Mouse (Mus musculus) cerebellum, adult 9-11 months (tissue): ENCODE data around the gene Fcmr.

Experiments used
- DNase-seq: peaks from one replicate; pipeline ENCODE4 v3.0.0; 2022

Gene Fcmr

DNA sequence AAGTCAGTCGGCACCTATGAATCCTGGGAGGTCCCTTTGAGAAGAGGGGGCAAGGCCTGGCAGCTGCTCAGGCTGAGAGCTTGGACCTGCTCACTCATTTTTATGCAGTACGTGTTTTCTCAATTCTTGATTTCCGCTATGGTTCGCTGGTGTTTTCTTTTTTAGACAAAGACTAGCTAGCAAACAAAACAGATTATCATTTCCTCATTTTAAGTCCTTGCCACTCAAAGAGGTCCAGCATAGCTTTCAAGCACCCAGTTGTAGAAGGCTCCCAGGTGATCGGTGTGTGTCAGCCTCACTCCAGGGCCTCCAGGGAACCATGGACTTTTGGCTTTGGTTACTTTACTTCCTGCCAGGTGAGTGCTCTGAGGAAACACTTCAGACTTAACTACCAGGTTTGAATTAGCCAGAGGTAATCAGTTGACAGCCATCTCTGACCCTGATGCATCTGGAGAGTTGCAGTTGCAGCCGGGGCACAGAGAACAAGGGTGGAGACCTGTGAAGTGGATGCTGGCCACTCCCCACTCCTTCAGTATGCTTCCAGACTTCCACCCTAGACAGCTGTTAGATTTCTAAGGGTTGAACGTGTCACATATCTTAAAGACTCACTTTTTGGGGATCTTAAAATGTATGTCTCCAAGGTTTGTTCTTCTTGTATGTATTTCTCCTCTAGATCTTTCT, at the start of gene Fcmr:
Fcmr (plus strand) TSS at position 129 of the 681 bp plus-strand sequence.
- no peak for DNase-seq

DNA sequence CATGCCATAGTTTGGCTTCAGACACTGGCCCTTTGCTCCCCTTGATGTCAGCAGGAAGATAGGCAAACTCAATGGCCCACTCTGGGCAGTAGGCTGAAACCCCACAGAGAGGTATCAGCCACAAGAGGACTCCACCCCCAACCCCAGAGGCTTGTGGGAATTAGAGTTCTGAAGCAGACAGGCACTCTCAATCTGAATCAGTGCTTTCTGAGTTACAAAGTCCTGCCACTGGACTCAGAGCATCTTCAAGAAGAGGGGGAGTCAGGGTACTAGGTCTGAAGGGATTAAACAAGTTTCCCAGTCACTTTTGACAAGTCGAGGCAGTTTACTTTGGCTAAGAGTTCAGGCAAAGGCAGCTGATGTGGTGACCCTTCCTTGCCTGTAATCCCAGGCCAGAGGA, 45.7 kb upstream of the Fcmr start:
- DNase-seq, result no peak

DNA sequence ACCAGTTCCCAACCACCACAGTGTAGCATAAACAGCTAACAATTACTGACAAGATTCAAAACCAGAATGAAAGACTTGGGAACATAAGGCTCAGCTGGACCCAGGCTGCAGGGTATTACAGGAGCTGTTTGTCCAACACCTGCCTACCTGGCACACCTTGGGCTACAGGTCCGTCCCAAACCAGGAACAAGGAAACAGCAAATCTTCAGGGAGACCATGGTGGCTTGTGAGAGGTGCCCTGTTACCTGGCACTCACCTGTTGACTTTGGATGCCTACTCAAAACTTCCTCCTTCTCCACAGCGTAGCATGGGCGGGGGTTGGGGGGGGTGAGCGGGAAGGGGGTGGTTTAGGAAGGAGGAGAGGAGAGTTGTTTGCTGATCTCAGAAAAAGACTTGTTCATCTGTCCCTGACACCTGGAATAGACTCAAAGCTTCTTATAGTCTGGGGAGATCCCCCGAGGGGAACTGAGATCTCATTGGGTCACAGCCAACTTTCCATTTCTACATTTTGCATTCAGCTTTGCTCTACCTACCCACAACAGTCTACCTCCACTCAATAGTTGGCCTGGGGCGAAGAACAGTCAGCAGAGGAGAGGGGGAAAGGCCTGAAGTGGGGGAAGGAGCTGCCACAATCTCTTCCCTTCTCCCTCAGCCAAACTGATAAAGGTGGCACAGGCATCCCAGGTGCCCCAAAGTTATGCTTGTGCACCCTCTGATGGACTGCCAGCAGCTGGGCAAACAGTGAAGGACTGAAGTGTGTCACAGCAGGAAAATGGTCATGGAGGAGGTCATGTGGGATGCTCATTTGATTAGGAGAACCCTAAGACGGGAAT, 44.9 kb upstream of the Fcmr start:
- DNase-seq, result no peak

DNA sequence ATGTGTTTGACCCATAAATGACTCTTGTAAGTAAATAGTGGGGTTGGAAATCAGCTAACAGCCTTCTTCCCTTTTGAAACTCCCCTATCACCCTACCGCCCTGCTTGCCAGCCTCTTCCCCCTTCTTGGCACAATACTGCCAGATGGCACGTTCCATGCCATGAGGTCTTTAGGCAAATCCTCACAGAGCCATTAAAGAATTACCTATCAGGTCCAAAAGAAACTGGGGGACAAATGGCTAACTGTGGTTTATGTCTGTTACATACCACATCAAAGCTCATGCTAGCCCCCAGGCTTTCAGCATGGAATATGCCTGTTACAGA, 44.4 kb upstream of the Fcmr start:
- no peak for DNase-seq

DNA sequence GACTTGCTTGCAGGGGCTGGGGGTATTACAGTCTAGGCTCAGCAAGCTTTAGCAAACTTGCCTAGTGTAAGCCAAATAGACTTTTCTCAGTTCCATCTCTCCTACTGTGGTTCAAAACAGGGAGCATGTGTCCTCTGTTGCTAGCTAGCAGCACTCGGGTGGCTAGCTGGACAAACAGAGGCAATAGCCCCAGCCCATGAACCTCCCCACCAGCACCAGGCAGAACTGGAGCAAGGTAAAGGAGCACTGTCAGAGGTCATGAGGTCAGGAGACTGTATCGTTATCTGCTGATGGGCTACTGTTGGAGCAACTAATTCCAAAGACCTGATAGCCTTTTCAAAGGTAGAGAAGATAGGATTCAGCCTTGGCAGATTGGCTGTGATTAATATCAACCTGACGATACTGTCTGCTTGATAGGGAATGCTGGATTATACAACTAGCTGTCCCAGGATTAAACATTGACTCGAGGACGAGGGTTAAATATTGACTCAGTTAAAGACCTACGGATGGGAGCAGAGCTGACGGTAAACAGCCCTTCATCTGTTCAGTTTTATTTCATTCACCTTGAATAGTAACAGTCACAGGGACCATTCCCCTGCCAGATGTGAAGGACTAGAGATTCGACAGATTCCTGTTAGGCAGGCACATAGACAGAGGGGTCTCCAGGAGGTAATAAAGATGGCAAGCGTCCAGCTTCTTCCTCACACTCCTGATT, 43.4 kb upstream of the Fcmr start:
- no peak for DNase-seq

DNA sequence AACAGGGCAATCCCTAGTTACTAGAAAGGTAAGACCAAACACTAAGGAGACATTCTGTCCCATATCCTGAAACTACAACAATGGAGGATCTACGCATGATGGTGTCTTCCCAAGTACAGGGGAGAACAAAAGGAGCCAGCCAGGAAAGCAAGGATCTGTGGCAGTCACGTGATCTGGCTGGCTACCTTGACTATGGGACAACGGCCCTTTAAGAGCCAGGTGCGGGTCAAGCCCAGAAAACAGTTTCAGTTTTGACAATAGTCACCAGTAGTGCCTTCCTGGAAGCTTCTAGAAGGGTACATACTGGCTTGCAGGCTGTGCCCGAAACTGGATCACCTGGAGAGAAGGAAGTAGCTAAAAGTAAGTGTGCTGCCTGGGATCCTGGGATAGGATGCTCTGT, 39.0 kb upstream of the Fcmr start, which contains the start of gene Pigr:
Pigr (plus strand) TSS at position 237 of the 400 bp plus-strand sequence.
- DNase-seq, result no peak

DNA sequence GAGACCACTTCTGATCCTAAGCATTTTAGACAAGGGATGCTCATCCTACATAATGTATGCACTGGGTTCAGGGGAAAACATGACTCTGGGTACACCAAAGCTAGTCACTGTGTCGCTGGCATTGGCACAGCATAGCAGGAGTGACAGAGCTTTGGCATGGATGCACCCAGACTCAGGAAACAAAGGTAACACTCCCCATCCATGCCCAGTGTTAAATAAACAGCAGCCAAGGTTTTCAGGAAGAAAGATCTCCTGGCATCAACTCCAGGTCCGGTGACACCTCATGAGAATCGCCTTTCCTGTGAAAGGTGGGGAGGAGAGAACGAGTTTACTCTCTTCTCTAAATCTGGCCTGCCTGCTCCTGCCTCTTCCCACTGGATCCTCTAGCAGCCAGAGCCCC, 36.8 kb upstream of the Fcmr start:
- DNase-seq, result peak; percentile 17

DNA sequence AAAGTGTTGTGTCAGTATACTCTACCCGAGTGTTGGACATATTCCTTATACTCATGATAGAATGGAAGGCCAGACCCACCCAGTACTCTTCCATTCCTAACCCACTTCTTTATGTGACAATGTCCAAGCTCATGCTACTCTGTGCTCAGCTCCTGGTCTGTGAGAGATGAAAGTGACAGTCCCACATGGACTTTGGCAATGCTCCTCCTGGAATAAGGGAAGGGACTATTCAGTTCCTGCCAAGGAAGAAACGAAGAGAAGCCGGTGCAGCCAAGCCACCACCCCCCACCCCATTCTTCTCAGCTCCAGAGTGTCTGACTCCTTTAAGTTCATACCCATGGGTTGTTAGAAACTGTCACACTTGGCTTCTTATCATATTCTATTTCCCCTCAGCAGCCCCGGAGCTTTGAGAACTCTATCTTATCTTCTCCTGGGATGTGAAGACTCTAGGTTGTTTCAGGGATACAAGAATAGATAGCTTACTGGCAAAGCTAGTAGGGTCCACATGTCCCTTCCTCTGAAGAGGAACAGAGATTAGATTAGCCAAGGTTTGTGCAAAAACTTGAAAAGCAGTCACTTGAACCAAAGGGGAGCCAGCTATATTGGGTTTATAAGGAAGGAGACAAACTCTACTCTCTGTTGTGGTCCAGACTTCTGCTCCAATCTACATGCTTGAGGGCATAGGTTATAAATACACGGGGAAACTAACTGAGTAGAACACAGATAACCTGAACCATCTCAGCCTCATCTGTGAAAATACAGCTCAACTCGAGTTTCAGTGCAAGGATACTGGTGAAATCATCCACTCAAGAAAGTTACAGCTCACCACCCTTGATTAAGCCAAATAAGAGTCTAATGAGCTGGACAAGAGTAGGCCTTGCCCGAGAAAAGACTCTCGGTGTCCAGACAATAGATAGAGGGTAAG, 35.3 kb upstream of the Fcmr start:
- DNase-seq, result no peak

DNA sequence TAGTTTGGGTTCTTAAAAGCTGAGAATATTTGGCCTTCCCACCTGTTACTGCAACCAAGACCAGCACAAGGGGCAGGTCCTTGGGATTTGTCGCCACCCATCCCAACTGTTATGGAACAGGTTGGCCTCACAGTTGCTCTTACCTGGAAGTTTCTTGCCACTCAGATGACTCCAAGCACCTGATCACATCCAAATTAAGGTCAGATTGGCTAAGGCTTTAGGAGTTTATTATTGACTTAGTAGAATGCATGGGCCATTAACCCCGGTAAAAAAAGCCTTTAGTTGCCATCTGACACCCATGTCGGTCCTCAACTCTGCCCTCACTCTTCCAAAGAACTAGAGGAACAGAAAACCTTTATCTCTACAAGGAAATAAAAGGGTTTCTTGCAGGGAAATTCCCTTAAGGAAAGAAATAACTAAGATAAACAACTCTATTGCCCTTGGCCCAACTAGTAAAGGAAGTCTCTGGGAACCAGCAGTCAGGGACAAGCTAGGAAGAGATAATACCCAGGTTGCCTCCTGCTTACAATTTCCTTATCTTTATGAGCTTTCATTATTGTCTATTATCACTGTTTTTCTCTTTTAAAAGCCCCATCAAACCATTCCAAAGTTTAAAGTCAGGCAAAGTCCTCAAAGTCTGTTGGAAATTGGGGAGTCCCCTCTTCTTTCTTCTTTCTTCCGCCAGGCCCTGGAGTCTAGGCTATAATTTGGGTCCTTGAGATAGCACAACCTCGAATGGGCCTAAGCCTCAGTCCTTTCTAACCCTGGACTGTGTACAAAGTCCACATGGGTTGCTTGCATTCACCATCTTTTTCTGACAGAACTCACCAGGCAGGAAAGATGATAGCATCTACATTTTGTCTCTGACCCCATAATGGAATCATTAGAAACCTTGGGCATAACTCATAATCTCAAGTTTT, 33.0 kb upstream of the Fcmr start:
- no peak for DNase-seq

DNA sequence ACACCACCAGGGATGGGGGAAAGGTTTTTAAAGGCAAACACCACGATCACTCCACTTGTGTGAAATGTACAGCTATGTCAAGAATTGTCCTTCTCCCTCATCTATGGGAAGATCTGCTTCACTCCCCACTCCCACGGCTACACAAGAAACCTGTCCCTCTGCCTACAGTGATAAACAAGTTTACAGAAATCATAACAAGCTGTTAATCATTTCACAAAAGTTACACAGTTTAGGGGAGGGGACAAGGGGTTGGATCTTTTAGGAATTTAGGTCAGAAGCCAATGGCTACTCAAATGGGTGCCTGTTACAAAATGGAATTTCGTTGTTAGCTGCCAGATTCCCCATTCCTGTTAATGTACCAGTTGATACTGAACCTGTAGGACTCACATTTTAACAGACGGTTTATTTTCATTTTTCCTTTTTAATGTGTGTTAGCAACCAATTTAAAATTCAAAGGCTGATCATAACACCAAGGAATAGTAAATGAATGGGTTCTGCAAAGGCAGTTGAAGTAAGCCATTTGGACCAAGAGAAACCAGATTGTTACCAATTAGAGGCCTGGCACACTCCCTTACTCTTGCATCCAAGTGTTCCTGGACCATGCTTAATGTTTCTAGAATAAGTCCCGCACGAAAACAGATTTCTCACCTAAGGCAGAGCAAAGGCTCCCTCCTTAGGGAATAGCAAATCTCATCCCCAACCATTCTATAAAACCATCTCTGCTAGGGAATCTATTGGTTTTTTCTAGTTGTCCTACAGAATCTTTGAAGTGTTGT, 30.1 kb upstream of the Fcmr start:
- peak; percentile 62 for DNase-seq

DNA sequence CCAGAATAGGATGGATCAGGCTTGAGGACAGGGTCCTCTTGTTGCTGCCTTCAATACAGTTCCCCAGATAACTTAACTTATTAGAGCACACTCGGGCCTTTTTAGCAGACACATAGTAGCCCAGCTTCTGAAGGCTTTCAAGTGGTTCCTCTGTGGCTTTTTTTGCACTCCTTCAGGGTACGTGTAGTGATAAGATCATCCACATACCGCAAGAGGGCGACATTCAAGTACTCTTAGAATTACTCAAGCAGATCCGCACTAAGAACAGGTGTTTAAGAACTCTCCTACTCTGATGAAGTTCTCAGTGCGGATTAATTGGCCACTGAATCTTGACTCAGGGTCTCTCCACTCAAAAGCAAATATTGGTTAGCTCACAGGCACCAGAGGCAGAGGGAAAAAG, 27.2 kb upstream of the Fcmr start:
- DNase-seq, result no peak

DNA sequence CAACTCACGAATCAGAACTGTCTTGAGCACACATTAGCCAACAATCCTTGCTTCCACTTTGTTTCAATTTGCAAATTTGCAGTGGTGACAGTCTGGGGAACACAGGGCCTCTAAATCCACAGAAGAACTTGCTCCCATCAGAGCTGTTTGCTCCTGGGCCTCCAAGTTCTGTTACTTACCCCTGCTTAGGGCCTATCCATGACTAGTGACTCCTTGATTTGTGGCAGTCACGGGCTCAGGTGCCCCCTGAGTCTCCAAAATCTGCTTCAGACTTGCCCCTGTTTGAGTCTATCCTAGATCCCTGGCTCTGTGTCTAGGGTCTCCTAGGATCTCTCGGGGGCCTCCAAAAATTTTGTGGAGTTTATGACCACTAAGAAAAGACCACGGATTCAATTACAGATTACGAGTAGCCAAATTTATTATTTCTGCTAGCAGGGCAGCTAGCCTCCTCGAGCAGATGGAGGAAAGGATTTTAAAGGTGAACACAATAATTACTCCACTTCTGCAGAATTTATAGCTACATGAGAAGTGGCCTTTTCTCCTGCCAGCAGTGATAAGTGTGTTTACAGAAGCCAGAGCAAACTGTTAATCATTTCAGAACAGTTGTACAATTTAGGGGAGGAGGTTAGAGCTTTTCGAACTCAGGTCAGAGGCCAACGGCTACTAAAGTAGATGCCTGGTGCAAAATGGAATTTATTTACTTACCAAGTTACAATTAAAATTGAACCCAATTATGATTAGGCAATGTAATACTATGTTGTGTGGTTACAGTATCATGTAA, 24.7 kb upstream of the Fcmr start:
- no peak for DNase-seq

DNA sequence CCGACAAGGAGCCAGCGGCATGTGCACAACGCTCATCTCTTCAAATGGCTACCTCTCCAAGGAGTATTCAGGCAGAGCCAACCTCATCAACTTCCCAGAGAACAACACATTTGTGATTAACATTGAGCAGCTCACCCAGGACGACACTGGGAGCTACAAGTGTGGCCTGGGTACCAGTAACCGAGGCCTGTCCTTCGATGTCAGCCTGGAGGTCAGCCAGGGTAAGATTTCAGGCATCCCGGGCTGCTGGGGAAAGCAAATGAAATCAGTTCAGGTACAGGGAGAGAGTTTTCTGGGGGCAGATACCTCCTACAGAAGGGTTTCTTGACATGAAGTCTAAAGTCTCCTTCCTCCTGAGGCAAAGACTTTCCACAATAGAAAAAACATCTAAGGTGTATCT, 23.8 kb upstream of the Fcmr start:
- DNase-seq, result no peak

DNA sequence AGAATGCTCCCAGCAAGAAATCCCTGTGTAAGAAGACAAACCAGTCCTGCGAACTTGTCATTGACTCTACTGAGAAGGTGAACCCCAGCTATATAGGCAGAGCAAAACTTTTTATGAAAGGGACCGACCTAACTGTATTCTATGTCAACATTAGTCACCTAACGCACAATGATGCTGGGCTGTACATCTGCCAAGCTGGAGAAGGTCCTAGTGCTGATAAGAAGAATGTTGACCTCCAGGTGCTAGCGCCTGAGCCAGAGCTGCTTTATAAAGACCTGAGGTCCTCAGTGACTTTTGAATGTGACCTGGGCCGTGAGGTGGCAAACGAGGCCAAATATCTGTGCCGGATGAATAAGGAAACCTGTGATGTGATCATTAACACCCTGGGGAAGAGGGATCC, 21.0 kb upstream of the Fcmr start:
- DNase-seq, result no peak

DNA sequence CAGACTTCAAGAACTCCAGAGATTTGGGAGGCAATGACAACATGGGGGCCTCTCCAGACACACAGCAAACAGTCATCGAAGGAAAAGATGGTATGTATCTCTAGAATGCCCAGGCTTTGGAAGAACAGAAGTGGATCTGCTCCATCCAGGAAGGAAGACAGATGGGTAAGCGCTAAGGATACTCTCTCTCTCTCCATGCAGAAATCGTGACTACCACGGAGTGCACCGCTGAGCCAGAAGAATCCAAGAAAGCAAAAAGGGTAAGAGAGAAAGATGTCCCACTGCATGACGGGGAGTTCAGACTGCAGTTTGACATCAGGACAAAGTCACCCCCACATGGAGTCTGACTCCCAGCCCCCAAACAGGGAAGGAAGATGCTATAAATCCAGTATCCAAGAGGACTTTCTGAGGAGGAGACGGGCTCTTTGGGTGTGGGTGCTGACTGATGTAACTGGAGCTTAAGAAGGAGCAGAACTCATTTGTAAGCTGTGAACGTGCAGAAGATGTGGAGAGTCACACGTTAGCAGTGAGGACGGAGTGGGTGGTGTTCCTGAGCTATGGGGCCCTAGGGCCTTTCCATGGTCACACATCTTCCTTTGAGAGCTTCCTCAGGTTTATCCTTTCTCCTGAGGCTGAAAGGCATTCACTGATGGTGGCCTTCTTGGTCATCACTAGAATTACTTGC, 15.8 kb upstream of the Fcmr start:
- no peak for DNase-seq

DNA sequence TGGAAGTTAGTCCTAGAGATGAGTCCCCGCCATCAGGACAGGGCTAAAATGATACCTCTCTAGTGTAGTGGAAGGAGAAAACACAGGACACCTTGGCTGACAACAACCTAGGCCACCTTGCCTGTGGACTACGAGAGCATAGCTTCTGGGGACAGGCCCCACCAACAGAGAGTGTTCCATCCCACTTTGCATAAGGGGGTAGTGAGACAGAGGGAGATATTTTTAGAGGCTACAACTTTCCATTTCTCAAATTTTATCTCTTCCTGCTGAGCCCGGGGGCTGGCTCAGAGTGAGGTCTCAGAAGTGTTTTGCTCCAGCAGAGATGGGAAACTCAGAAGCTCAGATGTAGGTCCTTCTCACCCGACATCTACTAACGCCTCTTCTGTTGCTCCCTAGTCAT, 15.1 kb upstream of the Fcmr start:
- DNase-seq, result no peak

DNA sequence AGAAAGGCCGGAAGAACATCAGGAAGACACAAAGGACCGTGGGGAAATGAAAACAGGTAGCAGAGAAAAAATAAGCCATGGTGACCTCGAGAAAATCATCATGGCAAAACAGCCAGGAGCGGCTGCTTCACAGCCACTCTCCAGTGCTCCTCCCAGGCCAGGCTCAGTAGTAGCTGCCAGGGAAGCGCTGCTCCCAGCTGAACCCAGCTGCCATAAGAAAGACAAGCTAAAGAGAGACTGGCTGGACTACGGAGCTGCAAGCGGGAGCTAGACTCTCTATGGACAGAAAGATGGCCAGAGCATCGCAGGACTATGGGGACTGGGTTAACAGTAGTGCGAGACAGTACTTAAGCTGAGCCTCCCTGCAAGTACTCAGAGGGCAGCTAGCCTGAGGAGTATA, 10.7 kb upstream of the Fcmr start:
- no peak for DNase-seq

DNA sequence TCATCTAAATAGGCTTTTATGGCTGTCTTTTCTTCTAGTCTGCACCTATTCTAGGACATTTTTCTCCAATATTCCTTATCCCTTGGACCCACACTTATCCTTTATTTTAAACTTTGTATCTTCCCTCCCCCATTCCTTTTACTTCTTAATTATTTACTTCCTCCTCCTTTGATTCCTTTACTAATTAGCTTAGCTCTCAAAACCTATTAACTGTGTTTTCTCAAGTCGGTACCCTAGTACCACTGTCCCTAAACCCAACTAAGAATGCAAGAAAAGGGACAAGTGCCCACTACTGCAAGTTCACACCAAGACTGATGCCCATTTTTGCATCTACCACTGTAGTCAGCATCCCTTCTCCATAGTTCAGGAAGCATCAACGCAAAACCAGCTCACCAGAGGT, 9.7 kb upstream of the Fcmr start:
- DNase-seq, result no peak

DNA sequence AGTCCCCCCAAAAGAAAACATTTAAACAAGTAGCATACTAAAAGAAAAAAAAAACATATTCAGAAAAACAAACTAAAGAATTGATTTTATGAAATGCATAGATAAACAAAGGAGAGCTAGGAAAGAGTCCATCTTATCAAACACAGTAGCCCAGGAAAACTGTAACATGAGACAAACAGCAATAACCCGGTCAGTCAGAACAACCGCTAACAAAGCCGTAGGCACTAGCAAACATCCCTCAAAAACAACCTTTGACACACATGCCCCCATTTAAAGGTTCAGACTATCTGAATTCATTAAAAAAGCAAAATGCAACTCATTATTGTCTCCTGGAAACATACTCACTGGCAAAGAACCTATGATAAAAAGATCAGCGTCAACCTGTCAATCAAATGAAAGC, 8.0 kb upstream of the Fcmr start:
- no peak for DNase-seq

DNA sequence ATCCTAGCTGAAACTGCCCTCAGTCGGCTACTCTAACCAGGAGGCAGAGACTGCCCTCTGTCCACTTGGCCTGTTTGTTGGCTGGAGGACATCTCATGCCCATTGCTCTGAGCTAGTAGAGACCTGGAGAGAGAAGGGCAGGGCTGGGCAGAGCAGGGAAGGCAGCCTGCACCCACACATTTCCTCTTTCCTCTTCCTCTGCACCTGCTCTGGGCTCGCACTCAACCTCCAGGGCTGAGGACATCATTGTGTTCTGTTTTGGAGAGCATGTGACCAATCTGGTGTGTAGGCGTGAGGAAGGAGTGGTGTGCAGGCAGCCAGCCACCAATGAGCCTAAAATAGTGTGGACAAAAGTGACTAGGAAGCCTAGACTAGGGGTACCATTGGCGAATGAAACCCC, 1.2 kb upstream of the Fcmr start:
- DNase-seq, result peak; percentile 47
